ENCODE assay signal across 37 mouse cellular contexts in the genomic region with DNA sequence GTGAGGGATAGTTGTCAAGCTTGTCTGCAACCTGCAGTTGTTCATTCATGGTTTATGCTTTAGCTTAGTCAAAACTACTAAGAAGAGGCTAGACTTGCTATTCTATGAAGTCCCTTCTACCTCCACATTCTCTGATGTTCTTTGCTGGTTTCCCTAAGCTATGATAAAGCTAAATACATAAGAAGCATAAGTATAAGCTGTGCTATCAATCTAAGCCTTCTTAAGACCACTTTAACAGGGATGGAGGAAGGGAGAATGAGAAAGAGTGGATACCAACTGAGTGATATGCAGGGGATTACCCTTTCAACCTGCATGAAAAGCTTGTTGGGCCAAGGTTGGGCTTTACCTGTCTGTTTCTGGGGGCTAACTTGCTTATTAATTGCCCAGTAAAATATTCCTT. TPM values are rescaled to one million over a fixed set of nuclear protein-coding genes. Genes with fewer than 3 reads are reported as not detected.
"Had no signal": no experiment of that assay in that cellular context is flagged by ENCODE, and none has a peak within 500 bp of the region (broad histone marks: within the 10 kb centered on the region; RNA-seq: fewer than 3 reads in every experiment).

No protein-coding gene starts in this region.

- DNase-seq: layer of hippocampus, postnatal 36 days; left cerebral cortex, postnatal 4 days; liver; liver, embryonic 13.5 days; liver, postnatal 0 days; lung, adult 18-20 months; lung, adult 2 months; lung, embryonic 14.5 days; lung, postnatal 10 days; lung, postnatal 14 days; lung, postnatal 36 days; lung, postnatal 4 days had no signal

- H3K4me1 ChIP-seq: limb, embryonic 10.5 days; limb, embryonic 13.5 days; limb, embryonic 15.5 days; liver, embryonic 15.5 days; lung, embryonic 15.5 days had no signal

- ATAC-seq: liver, embryonic 12.5 days; liver, postnatal 0 days; lung, postnatal 0 days; midbrain, embryonic 15.5 days; midbrain, embryonic 16.5 days had no signal

- H3K27me3 ChIP-seq: limb, embryonic 13.5 days; limb, embryonic 15.5 days; liver, embryonic 12.5 days; liver, embryonic 13.5 days; liver, embryonic 15.5 days; lung, embryonic 15.5 days; megakaryocyte, embryonic 14.5 days; midbrain, embryonic 15.5 days had no signal

- H3K27ac ChIP-seq: left cerebral cortex, adult 2 months; limb, embryonic 10.5 days; limb, embryonic 12.5 days; limb, embryonic 13.5 days; limb, embryonic 15.5 days; liver, embryonic 12.5 days; liver, embryonic 13.5 days; liver, embryonic 14.5 days; liver, embryonic 15.5 days; lung, embryonic 15.5 days; macrophage; midbrain, embryonic 15.5 days had no signal

- H3K36me3 ChIP-seq: limb, embryonic 10.5 days; limb, embryonic 12.5 days; limb, embryonic 13.5 days; limb, embryonic 15.5 days; liver, embryonic 12.5 days; liver, embryonic 13.5 days; liver, embryonic 15.5 days; lung, embryonic 15.5 days; midbrain, embryonic 10.5 days; midbrain, embryonic 13.5 days; midbrain, embryonic 15.5 days had no signal

- H3K9me3 ChIP-seq: limb, embryonic 10.5 days; limb, embryonic 12.5 days; limb, embryonic 13.5 days; limb, embryonic 15.5 days; liver, embryonic 12.5 days; liver, embryonic 13.5 days; liver, embryonic 15.5 days; lung, embryonic 15.5 days; megakaryocyte, embryonic 14.5 days; midbrain, embryonic 10.5 days; midbrain, embryonic 13.5 days; midbrain, embryonic 15.5 days had no signal

- H3K9ac ChIP-seq: limb, embryonic 12.5 days; limb, embryonic 13.5 days; limb, embryonic 15.5 days; liver, embryonic 12.5 days; liver, embryonic 13.5 days; liver, embryonic 14.5 days; liver, embryonic 15.5 days; liver, postnatal 0 days; lung, embryonic 14.5 days; lung, embryonic 15.5 days; midbrain, embryonic 13.5 days; midbrain, embryonic 15.5 days had no signal

- H3K4me2 ChIP-seq: limb, embryonic 12.5 days; limb, embryonic 13.5 days; limb, embryonic 15.5 days; liver, embryonic 11.5 days; liver, embryonic 12.5 days; liver, embryonic 13.5 days; liver, embryonic 15.5 days; lung, embryonic 14.5 days; lung, embryonic 15.5 days; midbrain, embryonic 13.5 days; midbrain, embryonic 15.5 days had no signal

- H3K4me3 ChIP-seq: left cerebral cortex, adult 2 months; limb, embryonic 10.5 days; limb, embryonic 12.5 days; limb, embryonic 13.5 days; limb, embryonic 15.5 days; liver, embryonic 12.5 days; liver, embryonic 13.5 days; liver, embryonic 15.5 days; lung, embryonic 15.5 days; megakaryocyte, embryonic 14.5 days; midbrain, embryonic 10.5 days; midbrain, embryonic 13.5 days; midbrain, embryonic 15.5 days; myocyte had no signal

RNA-seq across cellular contexts. Expression of a gene that starts 33.9 kb away (rescaled TPM):
- total RNA-seq: liver, adult 2 months; megakaryocyte progenitor cell, adult 5-6 weeks; megakaryocyte, adult 5-6 weeks; megakaryocyte-erythroid progenitor cell, adult 5-6 weeks; monocyte, adult 5-6 weeks had no signal
- polyA plus RNA-seq: limb, embryonic 10.5 days; limb, embryonic 12.5 days; limb, embryonic 13.5 days; liver, embryonic 11.5 days; liver, embryonic 12.5 days; liver, embryonic 13.5 days; liver, embryonic 15.5 days; liver, embryonic 16.5 days; liver, postnatal 0 days; lung, embryonic 16.5 days; macrophage; myocyte had no signal
